Mouse (Mus musculus): ENCODE measurements around the gene March5. TPM values are rescaled to one million over a fixed set of nuclear protein-coding genes. Genes with fewer than 3 reads are reported as not detected.
"Not testable (repeated sequence)": the region's sequence is repeated elsewhere in the genome, so short reads cannot be mapped to it uniquely, and the experiment has no call there.

The March5 gene
- polyA plus RNA-seq, 1 experiment = 55.7 TPM

DNA sequence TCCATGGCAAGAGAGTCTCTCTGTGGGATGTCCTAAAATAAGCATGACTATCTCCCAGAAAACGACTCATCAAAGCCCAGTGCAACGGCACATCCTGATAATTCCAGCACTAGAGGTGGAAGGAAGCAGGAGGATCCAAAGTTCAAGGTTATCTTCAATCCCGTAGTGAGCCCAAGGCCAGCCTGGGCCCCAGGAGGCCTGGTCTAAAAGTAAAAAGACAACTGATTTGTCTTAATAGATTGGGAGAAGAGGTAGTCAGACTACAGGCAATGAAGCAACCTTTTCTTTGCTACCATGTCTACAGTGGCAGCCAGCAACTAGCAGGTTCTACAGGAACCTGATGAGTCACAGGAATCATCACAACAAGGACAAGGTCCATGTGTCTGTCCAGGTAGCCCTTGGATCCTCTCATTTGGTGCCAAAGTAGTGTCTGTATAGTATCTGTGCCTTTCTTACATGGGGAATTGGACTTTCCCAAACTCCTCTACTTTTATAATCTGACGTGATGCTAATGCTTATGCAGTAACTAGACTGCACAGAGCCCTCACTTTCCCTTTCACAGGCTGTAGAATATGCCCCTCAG, 18.9 kb upstream of the March5 start:
- Histone ChIP-seq H3K4me3 (ENCODE audit: insufficient read depth, poor library complexity, severe bottlenecking) (no peak overlapping the region), H3K27me3 (ENCODE audit: control insufficient read depth, insufficient read depth, insufficient read length) (no peaks in the 10 kb centered on the region), H3ac (ENCODE audit: control insufficient read depth, insufficient read length, low read depth) (no peak overlapping the region), H3K79me2 (ENCODE audit: control insufficient read depth, insufficient read depth) (no peaks in the 10 kb centered on the region), H3K79me3 (ENCODE audit: low read depth) (no peaks in the 10 kb centered on the region), H3K36me3 (ENCODE audit: control insufficient read depth, insufficient read depth) (no peaks in the 10 kb centered on the region)
- TF ChIP-seq CTCF (IDR thresholded peaks at IDR 0.05; ENCODE audit: control insufficient read depth, insufficient read depth, insufficient read length) (no peak), MAX (IDR thresholded peaks at IDR 0.05) (no peak)

DNA sequence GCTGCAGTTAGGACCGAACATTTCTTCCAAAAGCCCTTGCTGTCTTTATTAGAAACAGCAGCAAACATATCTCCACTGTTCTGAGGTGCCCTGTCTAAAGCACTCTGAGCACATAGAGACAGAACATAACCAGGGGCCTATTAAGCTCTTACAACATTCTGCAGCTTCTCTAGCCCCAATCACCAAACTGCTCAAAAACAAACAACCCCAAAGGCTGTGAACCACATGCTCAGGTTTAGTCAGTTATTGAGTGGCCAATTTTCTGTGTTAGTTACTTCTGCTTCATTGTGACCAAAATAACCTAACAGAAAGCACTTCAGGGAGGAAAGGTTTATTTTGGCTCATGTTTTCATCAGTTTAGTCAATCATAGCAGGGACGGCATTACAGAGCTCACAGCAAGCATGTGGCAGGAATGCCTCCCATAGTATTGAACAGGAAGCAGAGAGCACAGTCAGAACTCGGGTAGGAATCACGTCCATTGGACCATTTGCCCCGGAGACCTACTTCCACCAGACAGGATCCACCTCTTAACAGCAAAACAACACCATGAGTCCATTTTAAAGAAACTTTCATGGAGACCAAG, 14.8 kb upstream of the March5 start:
- Histone ChIP-seq H3K27me3 (ENCODE audit: control insufficient read depth, insufficient read depth, insufficient read length) (no peaks in the 10 kb centered on the region), H3K4me3 (ENCODE audit: insufficient read depth, poor library complexity, severe bottlenecking) (no peak overlapping the region), H3K36me3 (ENCODE audit: control insufficient read depth, insufficient read depth) (no peaks in the 10 kb centered on the region), H3K79me2 (ENCODE audit: control insufficient read depth, insufficient read depth) (no peaks in the 10 kb centered on the region), H3K79me3 (ENCODE audit: low read depth) (no peaks in the 10 kb centered on the region), H3ac (ENCODE audit: control insufficient read depth, insufficient read length, low read depth) (no peak overlapping the region)
- TF ChIP-seq MAX (IDR thresholded peaks at IDR 0.05) (no peak), USF1 (IDR thresholded peaks at IDR 0.05; ENCODE audit: low read depth) (no peak), MYOG (IDR thresholded peaks at IDR 0.05; ENCODE audit: control insufficient read depth, extremely low read depth, insufficient read length) (no peak), FOSL1 (IDR thresholded peaks at IDR 0.05; ENCODE audit: insufficient read depth, low read length, poor library complexity, severe bottlenecking) (no peak), MYOD1 (IDR thresholded peaks at IDR 0.05; ENCODE audit: control insufficient read depth, insufficient read length, low read depth) (no peak), CEBPB (IDR thresholded peaks at IDR 0.05; ENCODE audit: low read depth) (no peak), CTCF (IDR thresholded peaks at IDR 0.05; ENCODE audit: control insufficient read depth, insufficient read depth, insufficient read length) (no peak)

DNA sequence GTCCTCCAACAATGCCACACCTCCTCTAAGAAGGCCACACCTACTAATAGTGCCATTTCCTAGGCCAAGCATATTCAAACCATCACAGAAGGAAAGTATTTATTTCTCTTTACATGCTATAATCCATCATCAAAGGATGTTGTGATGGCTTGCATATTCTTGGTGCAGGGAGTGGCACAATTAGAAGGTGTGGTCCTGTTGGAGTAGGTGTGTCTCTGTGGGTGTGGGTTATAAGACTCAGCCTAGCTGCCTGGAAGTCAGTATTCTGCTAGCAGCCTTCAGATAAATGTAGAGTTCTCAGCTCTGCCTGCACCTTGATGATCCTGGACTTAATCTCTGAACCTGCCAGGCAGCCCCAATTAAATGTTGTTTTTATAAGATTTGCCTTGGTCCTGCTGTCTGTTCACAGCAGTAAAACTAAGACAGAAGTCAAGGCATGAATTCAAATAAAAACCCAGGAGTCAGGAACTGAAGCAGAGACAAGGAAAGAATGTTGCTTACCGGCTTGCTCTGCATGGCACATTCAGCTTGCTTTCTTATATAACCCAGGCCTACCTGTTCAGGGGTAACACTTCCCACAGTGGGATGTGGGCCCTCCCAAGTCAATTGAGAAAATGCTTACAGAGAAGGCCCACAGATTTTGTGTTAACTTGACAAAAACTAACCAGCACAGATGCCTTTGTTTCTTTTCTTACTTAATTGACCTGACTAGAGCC, 9.0 kb upstream of the March5 start:
- no peaks in the 10 kb centered on the region for H3K27me3 ChIP-seq (ENCODE audit: control insufficient read depth, insufficient read depth, insufficient read length)
- H3K79me2 ChIP-seq (ENCODE audit: control insufficient read depth, insufficient read depth) = no peaks in the 10 kb centered on the region
- no peak for TF ChIP-seq CTCF (IDR thresholded peaks at IDR 0.05; ENCODE audit: control insufficient read depth, insufficient read depth, insufficient read length)
- no peak for TF ChIP-seq MYOG (IDR thresholded peaks at IDR 0.05; ENCODE audit: control insufficient read depth, extremely low read depth, insufficient read length)
- no peak for TF ChIP-seq MYOD1 (IDR thresholded peaks at IDR 0.05; ENCODE audit: control insufficient read depth, insufficient read length, low read depth)
- no peak for TF ChIP-seq CEBPB (IDR thresholded peaks at IDR 0.05; ENCODE audit: low read depth)
- no peak for TF ChIP-seq USF1 (IDR thresholded peaks at IDR 0.05; ENCODE audit: low read depth)
- no peaks in the 10 kb centered on the region for H3K36me3 ChIP-seq (ENCODE audit: control insufficient read depth, insufficient read depth)
- H3ac ChIP-seq (ENCODE audit: control insufficient read depth, insufficient read length, low read depth) = no peak overlapping the region
- no peaks in the 10 kb centered on the region for H3K79me3 ChIP-seq (ENCODE audit: low read depth)
- H3K4me3 ChIP-seq (ENCODE audit: insufficient read depth, poor library complexity, severe bottlenecking) = no peak overlapping the region

DNA sequence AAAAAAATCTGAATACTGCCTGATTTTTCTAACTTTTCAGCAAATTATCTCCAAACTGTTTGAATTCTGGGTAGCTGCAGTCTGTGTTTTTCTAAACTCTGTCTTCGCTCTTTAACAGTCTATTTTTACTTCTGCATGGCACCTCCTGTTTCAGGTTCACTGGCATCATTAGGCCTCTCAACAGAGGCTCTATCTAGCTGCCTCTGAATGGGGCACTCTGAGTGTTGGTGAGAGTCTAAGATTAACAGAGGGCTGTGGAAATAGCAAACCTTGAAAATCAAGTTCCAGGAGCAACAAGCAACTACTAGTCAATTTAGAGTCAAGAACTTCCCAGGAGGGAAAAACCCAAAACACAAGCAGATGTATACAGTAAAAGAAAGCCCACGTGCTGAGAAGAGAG, 7.5 kb upstream of the March5 start:
- H3ac ChIP-seq (ENCODE audit: control insufficient read depth, insufficient read length, low read depth) = no peak overlapping the region
- H3K79me2 ChIP-seq (ENCODE audit: control insufficient read depth, insufficient read depth) = no peaks in the 10 kb centered on the region
- H3K27me3 ChIP-seq (ENCODE audit: control insufficient read depth, insufficient read depth, insufficient read length) = no peaks in the 10 kb centered on the region
- H3K79me3 ChIP-seq (ENCODE audit: low read depth) = no peaks in the 10 kb centered on the region
- H3K36me3 ChIP-seq (ENCODE audit: control insufficient read depth, insufficient read depth) = no peaks in the 10 kb centered on the region
- no peak overlapping the region for H3K4me3 ChIP-seq (ENCODE audit: insufficient read depth, poor library complexity, severe bottlenecking)
- TF ChIP-seq MAX (IDR thresholded peaks at IDR 0.05) (no peak), FOSL1 (IDR thresholded peaks at IDR 0.05; ENCODE audit: insufficient read depth, low read length, poor library complexity, severe bottlenecking) (no peak), USF1 (IDR thresholded peaks at IDR 0.05; ENCODE audit: low read depth) (no peak), CTCF (IDR thresholded peaks at IDR 0.05; ENCODE audit: control insufficient read depth, insufficient read depth, insufficient read length) (no peak), MYOD1 (IDR thresholded peaks at IDR 0.05; ENCODE audit: control insufficient read depth, insufficient read length, low read depth) (no peak), MYOG (IDR thresholded peaks at IDR 0.05; ENCODE audit: control insufficient read depth, extremely low read depth, insufficient read length) (no peak), CEBPB (IDR thresholded peaks at IDR 0.05; ENCODE audit: low read depth) (no peak)

DNA sequence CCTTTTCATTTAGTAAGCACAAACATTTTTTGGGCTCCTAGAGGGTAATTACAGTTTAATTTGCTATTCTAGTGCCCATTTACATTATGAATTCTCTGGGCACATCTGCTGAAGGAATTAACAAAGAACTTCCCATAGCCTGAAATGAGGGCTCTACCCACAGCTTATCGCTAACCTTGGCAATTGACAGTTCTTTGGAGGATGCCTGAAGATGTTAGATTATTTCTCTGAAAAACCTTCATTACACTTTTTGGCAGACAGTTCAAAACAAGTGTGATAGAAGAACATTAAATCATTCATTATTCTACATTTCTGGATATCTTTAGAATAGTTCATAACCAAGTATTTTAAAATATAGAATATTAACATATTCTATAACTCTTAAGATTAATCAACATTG, 4.0 kb upstream of the March5 start:
- peaks cover 9% of the 10 kb centered on the region for H3K79me2 ChIP-seq (ENCODE audit: control insufficient read depth, insufficient read depth)
- no peaks in the 10 kb centered on the region for H3K27me3 ChIP-seq (ENCODE audit: control insufficient read depth, insufficient read depth, insufficient read length)
- H3K4me3 ChIP-seq (ENCODE audit: insufficient read depth, poor library complexity, severe bottlenecking) = no peak overlapping the region
- no peaks in the 10 kb centered on the region for H3K36me3 ChIP-seq (ENCODE audit: control insufficient read depth, insufficient read depth)
- no peak overlapping the region for H3ac ChIP-seq (ENCODE audit: control insufficient read depth, insufficient read length, low read depth)
- no peak for TF ChIP-seq MAX (IDR thresholded peaks at IDR 0.05)
- no peak for TF ChIP-seq CEBPB (IDR thresholded peaks at IDR 0.05; ENCODE audit: low read depth)
- no peak for TF ChIP-seq MYOD1 (IDR thresholded peaks at IDR 0.05; ENCODE audit: control insufficient read depth, insufficient read length, low read depth)
- no peak for TF ChIP-seq FOSL1 (IDR thresholded peaks at IDR 0.05; ENCODE audit: insufficient read depth, low read length, poor library complexity, severe bottlenecking)
- TF ChIP-seq MYOG (IDR thresholded peaks at IDR 0.05; ENCODE audit: control insufficient read depth, extremely low read depth, insufficient read length) = no peak
- no peak for TF ChIP-seq CTCF (IDR thresholded peaks at IDR 0.05; ENCODE audit: control insufficient read depth, insufficient read depth, insufficient read length)
- TF ChIP-seq USF1 (IDR thresholded peaks at IDR 0.05; ENCODE audit: low read depth) = no peak
- H3K79me3 ChIP-seq (ENCODE audit: low read depth) = peaks cover 6% of the 10 kb centered on the region

DNA sequence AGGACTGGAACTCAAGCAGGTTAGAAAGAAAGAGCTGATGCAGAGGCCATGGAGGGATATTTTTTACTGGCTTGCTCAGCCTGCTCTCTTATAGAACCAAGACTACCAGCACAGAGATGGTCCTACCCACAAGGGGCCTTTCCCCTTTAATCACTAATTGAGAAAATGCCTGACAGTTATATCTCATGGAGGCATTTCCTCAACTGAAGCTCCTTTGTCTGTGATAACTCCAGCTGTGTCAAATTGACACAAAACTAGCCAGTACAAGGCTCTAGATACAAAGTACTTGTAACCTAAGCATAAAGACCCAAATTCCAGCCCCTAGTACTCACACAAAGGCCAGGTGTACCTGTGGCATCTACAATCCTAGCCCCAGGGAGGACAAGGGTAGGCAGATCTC, 2.2 kb upstream of the March5 start:
- not testable (repeated sequence) for H3K27me3 ChIP-seq (ENCODE audit: control insufficient read depth, insufficient read depth, insufficient read length); H3K36me3 ChIP-seq (ENCODE audit: control insufficient read depth, insufficient read depth); H3ac ChIP-seq (ENCODE audit: control insufficient read depth, insufficient read length, low read depth); H3K4me3 ChIP-seq (ENCODE audit: insufficient read depth, poor library complexity, severe bottlenecking)
- Histone ChIP-seq H3K79me3 (ENCODE audit: low read depth) (peaks cover 24% of the 10 kb centered on the region), H3K79me2 (ENCODE audit: control insufficient read depth, insufficient read depth) (peaks cover 27% of the 10 kb centered on the region)
